Mouse (Mus musculus) olfactory bulb, adult 2 months (tissue): ENCODE results near the gene Tmem59. TPM values are rescaled to one million over a fixed set of nuclear protein-coding genes. Genes with fewer than 3 reads are reported as not detected.

Experiments
- H3K27ac ChIP-seq: fragments of 200-500 bp; 2 replicates; pipeline ENCODE4 v1.5.1; 2012; ENCODE audit warnings: low read depth, low read length; ENCODE audit not compliant: insufficient read depth
- H3K4me1 ChIP-seq: fragments of 200-500 bp; 2 replicates; pipeline ENCODE4 v1.6.1; 2012; ENCODE audit warnings: low read length; ENCODE audit not compliant: control insufficient read depth, insufficient read depth
- H3K4me3 ChIP-seq: fragments of 200-500 bp; 2 replicates; pipeline ENCODE4 v1.5.1; 2012; ENCODE audit warnings: mild to moderate bottlenecking, low read depth, low read length, moderate library complexity; ENCODE audit not compliant: insufficient read depth
- CTCF ChIP-seq: fragments of 200-500 bp; IDR thresholded peaks from 2 replicates; pipeline ENCODE4 v1.5.1; 2012; ENCODE audit warnings: low read depth, mild to moderate bottlenecking, low read length, moderate library complexity; ENCODE audit not compliant: insufficient read depth
- POLR2A ChIP-seq: fragments of 200-500 bp; IDR thresholded peaks from 2 replicates; pipeline ENCODE4 v1.6.1; 2012; ENCODE audit warnings: mild to moderate bottlenecking, low read depth, low read length, moderate library complexity; ENCODE audit not compliant: insufficient read depth
- WGBS: fragments of 180-500 bp; shearing (Covaris S2); methylation state at CpG from one replicate; pipeline ENCODE4 v1.1.7; 2018; 5-methylcytosine and 5-hydroxymethylcytosine counted together
- polyA plus RNA-seq: library from polyadenylated mRNA; stranded (reverse); fragments of >200 nt; gene quantifications from 2 replicates; pipeline ENCODE4 v1.2.4, GENCODE M21; 2012; ENCODE audit warnings: low replicate concordance; ENCODE audit not compliant: missing spikeins, insufficient read depth, insufficient read length

Tmem59 gene
- polyA plus RNA-seq, 1 experiment, result not detected

DNA sequence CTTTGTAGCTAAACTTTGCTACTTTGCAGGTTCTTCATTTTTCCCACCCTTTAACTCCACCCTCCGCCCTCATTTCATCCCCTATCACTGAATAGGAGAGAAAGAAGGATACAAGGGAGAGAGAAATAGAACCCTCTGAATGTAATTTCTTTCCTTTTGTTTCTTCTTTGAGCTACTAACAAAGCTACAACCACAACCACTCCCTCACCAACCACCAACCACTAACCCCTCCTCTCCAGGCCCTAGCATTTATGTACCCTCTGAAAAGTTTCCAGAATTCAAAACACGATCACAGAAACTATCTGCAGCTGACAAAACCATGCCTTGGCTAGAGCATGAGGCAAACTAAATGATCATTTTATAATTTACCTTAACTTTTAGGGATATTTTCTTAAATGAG is 18.3 kb downstream of the Tmem59 start:
- Histone ChIP-seq H3K4me3 (no peak overlapping the region), H3K4me1 (peaks cover 4% of the 10 kb centered on the region; the same call in 1 of the 2 replicates), H3K27ac (no peak overlapping the region)
- TF ChIP-seq CTCF (no peak), POLR2A (no peak)
- 64% methylated on average over 2 of the region's 2 CpGs for WGBS

- TF ChIP-seq CTCF, result no peak
- TF ChIP-seq POLR2A, result no peak
- Histone ChIP-seq H3K27ac (no peak overlapping the region), H3K4me3 (no peak overlapping the region), H3K4me1 (peaks cover 4% of the 10 kb centered on the region; the same call in 1 of the 2 replicates)
- 36% methylated on average over 5 of the region's 5 CpGs for WGBS
Measured at GRCm38 (mm10) chr4:107198072-107198471, 19.9 kb downstream of the Tmem59 start.

DNA sequence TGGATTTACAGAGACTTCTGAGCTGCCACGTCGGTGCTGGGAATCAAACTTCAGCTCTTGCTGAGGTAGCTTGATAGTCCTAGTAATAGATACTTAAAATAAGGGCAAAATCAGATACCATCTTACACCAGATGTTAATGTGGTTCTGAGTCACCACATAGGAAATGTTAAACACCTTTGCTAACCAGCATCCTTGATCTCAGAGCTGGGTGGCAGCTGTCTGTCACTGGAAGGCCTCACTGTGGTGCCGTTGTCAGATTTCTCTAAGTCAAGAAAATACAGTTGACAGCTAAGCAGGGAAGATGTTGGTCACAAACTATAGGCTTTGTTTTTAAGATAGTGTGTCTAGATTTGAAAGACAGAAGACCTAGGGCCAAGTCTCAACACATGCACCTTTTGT is 23.6 kb downstream of the Tmem59 start:
- no peak overlapping the region for H3K4me3 ChIP-seq
- TF ChIP-seq POLR2A (no peak), CTCF (no peak)
- 96% methylated on average over 3 of the region's 3 CpGs for WGBS
- no peak overlapping the region for H3K27ac ChIP-seq
- peaks cover 4% of the 10 kb centered on the region; the same call in 1 of the 2 replicates for H3K4me1 ChIP-seq

- 94% methylated on average over 7 of the region's 7 CpGs for WGBS
Measured at GRCm38 (mm10) chr4:107203001-107203400, 24.8 kb downstream of the Tmem59 start.

GRCm38 (mm10) chr4:107207016-107207415 is 28.8 kb downstream of the Tmem59 start:
- no peak for TF ChIP-seq POLR2A
- TF ChIP-seq CTCF, result no peak
- H3K4me1 ChIP-seq, result no peaks in the 10 kb centered on the region
- H3K4me3 ChIP-seq, result no peak overlapping the region
- 90% methylated on average over 2 of the region's 2 CpGs for WGBS
- H3K27ac ChIP-seq, result no peak overlapping the region

More at GRCm38 (mm10) chr4:107203001-107203400, 24.8 kb downstream of the Tmem59 start:
- H3K4me1 ChIP-seq, result peaks cover 2% of the 10 kb centered on the region; the same call in 1 of the 2 replicates
- H3K27ac ChIP-seq, result no peak overlapping the region
- H3K4me3 ChIP-seq, result no peak overlapping the region
- no peak for TF ChIP-seq CTCF
- no peak for TF ChIP-seq POLR2A

DNA sequence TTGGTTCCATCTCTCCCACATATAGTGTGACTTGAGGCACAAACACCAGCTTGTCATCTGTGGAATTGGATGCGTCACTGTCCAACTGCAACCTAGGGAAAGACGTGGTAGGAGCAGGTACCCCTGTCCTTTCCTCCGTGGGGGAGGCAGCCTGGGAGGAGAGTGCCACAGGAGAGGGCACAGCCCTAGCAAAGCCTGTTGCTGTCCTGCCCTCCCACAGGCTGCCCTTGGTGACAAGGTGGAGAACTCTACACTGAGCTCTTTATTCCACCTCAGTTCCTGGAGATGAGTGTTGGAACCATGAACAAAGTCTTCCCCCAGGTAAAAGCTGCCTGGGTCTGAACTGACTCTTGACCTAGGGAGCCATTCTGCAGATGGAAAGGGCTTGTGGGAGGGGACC is 30.7 kb downstream of the Tmem59 start, which contains the start of gene Ldlrad1:
Ldlrad1 (plus strand) TSS at position 301 of the 400 bp plus-strand sequence.
- no peak within 1 kb of the TSS for H3K27ac ChIP-seq
- no peak for TF ChIP-seq POLR2A
- 89% methylated on average over 3 of the region's 3 CpGs for WGBS
- no peaks in the 10 kb centered on the region for H3K4me1 ChIP-seq
- no peak within 1 kb of the TSS for H3K4me3 ChIP-seq

- no peak for TF ChIP-seq POLR2A
- TF ChIP-seq CTCF, result no peak
- Histone ChIP-seq H3K27ac (no peak overlapping the region), H3K4me3 (no peak overlapping the region), H3K4me1 (no peaks in the 10 kb centered on the region)
- 92% methylated on average over 5 of the region's 5 CpGs for WGBS
Measured at GRCm38 (mm10) chr4:107210483-107211097, 32.4 kb downstream of the Tmem59 start.

DNA sequence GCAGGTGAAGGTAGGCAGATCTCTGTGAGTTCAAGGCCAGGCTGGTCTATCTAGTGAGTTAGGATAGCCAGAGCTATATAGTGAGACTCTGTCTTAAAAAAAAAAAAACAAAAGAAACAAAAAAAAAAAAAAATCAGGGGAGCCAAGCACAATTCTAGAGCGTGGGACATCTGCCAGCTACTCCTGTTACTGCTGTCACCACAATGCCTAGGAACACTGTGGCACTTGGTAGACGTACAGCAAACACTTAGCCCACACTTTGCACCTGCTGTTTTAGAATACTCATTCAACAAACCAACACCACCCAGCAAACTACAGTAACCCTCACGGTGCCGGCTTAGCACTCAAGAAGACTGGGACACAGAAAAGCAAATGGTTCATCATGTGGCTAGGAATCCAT is 33.3 kb downstream of the Tmem59 start:
- H3K4me3 ChIP-seq, result no peak overlapping the region
- WGBS, result 56% methylated on average over 4 of the region's 4 CpGs
- no peak for TF ChIP-seq POLR2A
- no peak for TF ChIP-seq CTCF
- no peak overlapping the region for H3K27ac ChIP-seq
- H3K4me1 ChIP-seq, result no peaks in the 10 kb centered on the region

DNA sequence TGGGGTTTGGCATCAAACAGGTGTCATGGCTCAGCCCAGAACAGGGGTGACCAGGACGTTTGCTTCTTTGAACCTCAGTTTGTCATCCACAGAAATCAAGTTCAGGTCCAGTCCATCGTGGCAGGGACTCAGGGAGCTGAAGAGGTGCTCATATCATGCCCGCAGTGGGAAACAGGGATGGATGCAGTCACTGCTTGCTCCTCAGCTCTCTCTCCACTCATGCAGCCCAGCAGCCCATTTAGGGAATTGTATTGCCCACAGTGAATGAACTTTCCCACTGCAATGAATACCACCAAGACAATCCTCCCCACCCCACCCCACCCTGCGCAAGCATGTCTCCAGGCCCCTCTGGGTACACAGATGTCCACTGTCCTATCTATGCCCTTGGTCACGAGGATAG is 33.7 kb downstream of the Tmem59 start:
- no peak overlapping the region for H3K4me3 ChIP-seq
- H3K4me1 ChIP-seq, result no peaks in the 10 kb centered on the region
- H3K27ac ChIP-seq, result no peak overlapping the region
- 88% methylated on average over 5 of the region's 5 CpGs for WGBS
- no peak for TF ChIP-seq POLR2A
- TF ChIP-seq CTCF, result no peak

DNA sequence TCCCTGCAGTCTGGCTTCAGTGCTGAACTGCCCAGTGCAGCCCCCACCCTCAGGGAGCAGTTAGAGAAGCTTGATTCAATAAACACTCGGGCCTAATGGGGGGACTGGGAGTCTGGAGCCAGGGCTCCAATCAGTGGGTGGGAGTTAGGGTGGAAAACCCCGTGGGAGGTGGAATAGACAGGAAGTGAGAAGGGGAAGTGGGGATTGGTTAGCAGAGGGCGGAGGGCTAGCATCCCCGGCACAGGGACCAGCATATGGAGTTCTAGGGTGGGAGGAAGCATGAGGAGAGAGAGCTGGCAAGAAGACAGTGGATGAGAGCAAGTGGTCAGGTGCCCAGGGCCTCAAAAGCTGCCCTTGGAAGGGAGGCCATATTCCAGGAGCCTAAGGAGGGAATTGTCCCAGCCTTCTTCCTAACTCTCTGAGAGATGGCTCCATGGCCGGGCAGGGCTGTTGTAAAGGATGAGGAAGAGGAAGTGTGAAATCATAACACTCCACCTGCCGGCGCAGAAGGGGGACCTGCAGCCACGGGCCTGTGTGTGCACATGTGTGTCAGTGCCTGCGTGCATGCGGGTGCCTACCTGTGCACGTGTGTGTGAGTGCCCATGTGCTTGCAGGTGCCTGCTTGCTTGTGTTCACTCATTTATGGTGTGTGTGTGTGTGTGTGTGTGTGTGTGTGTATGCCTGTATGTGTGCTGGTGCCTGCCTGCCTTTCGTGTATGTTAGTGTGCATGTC is 35.2 kb downstream of the Tmem59 start:
- Histone ChIP-seq H3K4me1 (no peaks in the 10 kb centered on the region), H3K4me3 (no peak overlapping the region), H3K27ac (no peak overlapping the region)
- no peak for TF ChIP-seq POLR2A
- TF ChIP-seq CTCF, result no peak
- WGBS, result 74% methylated on average over 12 of the region's 12 CpGs
